Comparison of ENCODE assay signal across 25 mouse cellular contexts in the genomic region with DNA sequence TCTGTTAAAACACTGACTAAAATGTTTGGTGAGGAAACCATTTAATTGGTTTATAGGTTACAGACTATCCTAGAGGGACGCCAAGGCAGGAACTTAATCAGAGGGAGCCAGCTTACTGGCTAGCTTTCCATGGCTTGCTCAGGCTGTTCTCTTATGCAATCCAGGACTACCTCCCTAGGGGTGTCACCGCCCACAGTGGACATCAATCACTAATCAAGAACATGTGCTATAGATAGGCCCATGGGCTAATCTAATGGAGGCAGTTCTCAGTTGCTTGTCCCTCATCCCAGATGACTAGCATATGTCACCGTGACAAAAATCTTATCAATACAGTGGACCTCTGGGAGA. TPM values are rescaled to one million over a fixed set of nuclear protein-coding genes. Genes with fewer than 3 reads are reported as not detected.
DNase-seq lines count a peak whose midpoint lies in the region; ATAC-seq lines count a peak whose summit lies in the region.
"Had no signal": no experiment of that assay in that cellular context is flagged by ENCODE, and none has a peak within 500 bp of the region (broad histone marks: within the 10 kb centered on the region; RNA-seq: fewer than 3 reads in every experiment).

No protein-coding gene starts in this region.

- no peak overlapping the region for H3K27ac ChIP-seq in midbrain, embryonic 13.5 days
- H3K27ac ChIP-seq in midbrain, embryonic 14.5 days (replicated peaks; ENCODE audit: low read depth, low read length), result no peak overlapping the region
- H3K27ac ChIP-seq: embryonic facial prominence, embryonic 13.5 days; embryonic facial prominence, embryonic 15.5 days; forebrain, embryonic 10.5 days; forebrain, embryonic 12.5 days had no signal

- 0 out of 2 replicates have a peak, but pooled peaks have one; percentile 58 for ATAC-seq in midbrain, embryonic 13.5 days
- ATAC-seq in midbrain, embryonic 14.5 days (ENCODE audit: low FRiP score, low TSS enrichment), result no peak
- ATAC-seq: activated CD4-positive, CD25-positive, alpha-beta regulatory T cell, adult 4 months; forebrain, embryonic 14.5 days; forebrain, embryonic 16.5 days; Patski had no signal

- 0 out of 2 replicates have a peak, but pooled peaks cover 3% of the 10 kb centered on the region for H3K4me1 ChIP-seq in midbrain, embryonic 13.5 days (replicated peaks)
- no peaks in the 10 kb centered on the region for H3K4me1 ChIP-seq in midbrain, embryonic 14.5 days (ENCODE audit: control insufficient read depth, insufficient read depth, low read length)
- H3K4me1 ChIP-seq: embryonic facial prominence, embryonic 13.5 days; embryonic facial prominence, embryonic 15.5 days; forebrain, embryonic 10.5 days; forebrain, embryonic 12.5 days had no signal

- peaks cover 24% of the 10 kb centered on the region for H3K27me3 ChIP-seq in midbrain, embryonic 13.5 days
- 0 out of 2 replicates have a peak, but pooled peaks cover 4% of the 10 kb centered on the region for H3K27me3 ChIP-seq in midbrain, embryonic 14.5 days (ENCODE audit: control insufficient read depth, insufficient read depth, low read length)
- H3K27me3 ChIP-seq: embryonic facial prominence, embryonic 13.5 days; embryonic facial prominence, embryonic 15.5 days; forebrain, embryonic 12.5 days; Patski had no signal

- peaks cover 4% of the 10 kb centered on the region for H3K9me3 ChIP-seq in midbrain, embryonic 13.5 days
- H3K9me3 ChIP-seq in midbrain, embryonic 14.5 days (ENCODE audit: control insufficient read depth, low read length), result 0 out of 2 replicates have a peak, but pooled peaks cover 2% of the 10 kb centered on the region
- H3K9me3 ChIP-seq: embryonic facial prominence, embryonic 13.5 days; embryonic facial prominence, embryonic 15.5 days; forebrain, embryonic 12.5 days had no signal

- H3K4me2 ChIP-seq in midbrain, embryonic 13.5 days (replicated peaks), result no peak overlapping the region
- no peak overlapping the region for H3K4me2 ChIP-seq in midbrain, embryonic 14.5 days (ENCODE audit: low read length)
- H3K4me2 ChIP-seq: embryonic facial prominence, embryonic 13.5 days; embryonic facial prominence, embryonic 15.5 days; forebrain, embryonic 12.5 days had no signal

- no peak overlapping the region for H3K9ac ChIP-seq in midbrain, embryonic 13.5 days (replicated peaks)
- no peak overlapping the region for H3K9ac ChIP-seq in midbrain, embryonic 14.5 days (replicated peaks; ENCODE audit: low read length)
- H3K9ac ChIP-seq: embryonic facial prominence, embryonic 13.5 days; embryonic facial prominence, embryonic 15.5 days; forebrain, embryonic 12.5 days had no signal

- WGBS in midbrain, embryonic 13.5 days, result 83% methylated on average over 3 of the region's 3 CpGs
- WGBS in midbrain, embryonic 14.5 days, result 86% methylated on average over 3 of the region's 3 CpGs

- DNase-seq in midbrain, embryonic 14.5 days, result no peak
- DNase-seq in adipocyte (ENCODE audit: low spot score), result peak; percentile 39
- DNase-seq in cerebellum, adult 8-10 months, result no peak
- no peak for DNase-seq in adrenal gland, adult 18-20 months (ENCODE audit: low spot score in 2 of 2)
- DNase-seq: adrenal gland, adult 8-10 months; adrenal gland, postnatal 14 days; adrenal gland, postnatal 36 days; cerebellum, adult 11-12 months; cerebellum, adult 2 months; cerebellum, adult 9-11 months; cerebellum, postnatal 14 days; cerebellum, postnatal 36 days; embryo, embryonic 11 days had no signal

- H3K36me3 ChIP-seq in midbrain, embryonic 13.5 days, result peaks cover 37% of the 10 kb centered on the region
- H3K36me3 ChIP-seq in midbrain, embryonic 14.5 days (ENCODE audit: control insufficient read depth, insufficient read depth, low read length), result peaks cover 17% of the 10 kb centered on the region

- H3K4me3 ChIP-seq in midbrain, embryonic 13.5 days (replicated peaks), result no peak overlapping the region
- no peak overlapping the region for H3K4me3 ChIP-seq in midbrain, embryonic 14.5 days (replicated peaks; ENCODE audit: low read depth, low read length)
- H3K4me3 ChIP-seq: embryonic facial prominence, embryonic 13.5 days; embryonic facial prominence, embryonic 15.5 days; erythroblast, embryonic 14.5 days; forebrain, embryonic 10.5 days; forebrain, embryonic 12.5 days had no signal

RNA-seq across cellular contexts. Expression of gene Cd164, which starts 18.7 kb away (rescaled TPM):
- 51.3 and 56.5 TPM in 2 replicates for polyA plus RNA-seq in midbrain, embryonic 13.5 days (2015; fragmentation: Nextera tagmentation; extraction: Ambion mirVana)
- 34.9 and 63.8 TPM in 2 replicates for polyA plus RNA-seq in midbrain, embryonic 14.5 days (2014; fragmentation: Nextera tagmentation; extraction: Ambion mirVana)
- total RNA-seq in adrenal gland, adult 18-20 months (2021), result 100 to 1,000 TPM; 213 to 232 TPM

RNA-seq across cellular contexts. Expression of gene Ppil6, which starts 47.7 kb away (rescaled TPM):
- polyA plus RNA-seq in midbrain, embryonic 13.5 days (2015; fragmentation: Nextera tagmentation; extraction: Ambion mirVana), result 1.6 and 2.7 TPM in 2 replicates
- polyA plus RNA-seq in midbrain, embryonic 14.5 days (2014; fragmentation: Nextera tagmentation; extraction: Ambion mirVana), result 1.3 and 1.7 TPM in 2 replicates
- under 1 TPM; 0.43 to 0.64 TPM for total RNA-seq in adrenal gland, adult 18-20 months (2021)
- total RNA-seq: ES-E14, MEL had no signal
- polyA plus RNA-seq: erythroblast, embryonic 14.5 days had no signal

RNA-seq across cellular contexts. Expression of gene Smpd2, which starts 47.8 kb away (rescaled TPM):
- 35.0 and 37.0 TPM in 2 replicates for polyA plus RNA-seq in midbrain, embryonic 13.5 days (2015; fragmentation: Nextera tagmentation; extraction: Ambion mirVana)
- 35.5 and 36.1 TPM in 2 replicates for polyA plus RNA-seq in midbrain, embryonic 14.5 days (2014; fragmentation: Nextera tagmentation; extraction: Ambion mirVana)
- total RNA-seq in adrenal gland, adult 18-20 months (2021), result 10 to 100 TPM; 17.4 to 22.2 TPM
